Mouse (Mus musculus): ENCODE data around the gene Amotl1. TPM values are rescaled to one million over a fixed set of nuclear protein-coding genes. Genes with fewer than 3 reads are reported as not detected.

The Amotl1 gene
- polyA plus RNA-seq, 1 experiment from 2014 or later = 29.6 TPM

DNA sequence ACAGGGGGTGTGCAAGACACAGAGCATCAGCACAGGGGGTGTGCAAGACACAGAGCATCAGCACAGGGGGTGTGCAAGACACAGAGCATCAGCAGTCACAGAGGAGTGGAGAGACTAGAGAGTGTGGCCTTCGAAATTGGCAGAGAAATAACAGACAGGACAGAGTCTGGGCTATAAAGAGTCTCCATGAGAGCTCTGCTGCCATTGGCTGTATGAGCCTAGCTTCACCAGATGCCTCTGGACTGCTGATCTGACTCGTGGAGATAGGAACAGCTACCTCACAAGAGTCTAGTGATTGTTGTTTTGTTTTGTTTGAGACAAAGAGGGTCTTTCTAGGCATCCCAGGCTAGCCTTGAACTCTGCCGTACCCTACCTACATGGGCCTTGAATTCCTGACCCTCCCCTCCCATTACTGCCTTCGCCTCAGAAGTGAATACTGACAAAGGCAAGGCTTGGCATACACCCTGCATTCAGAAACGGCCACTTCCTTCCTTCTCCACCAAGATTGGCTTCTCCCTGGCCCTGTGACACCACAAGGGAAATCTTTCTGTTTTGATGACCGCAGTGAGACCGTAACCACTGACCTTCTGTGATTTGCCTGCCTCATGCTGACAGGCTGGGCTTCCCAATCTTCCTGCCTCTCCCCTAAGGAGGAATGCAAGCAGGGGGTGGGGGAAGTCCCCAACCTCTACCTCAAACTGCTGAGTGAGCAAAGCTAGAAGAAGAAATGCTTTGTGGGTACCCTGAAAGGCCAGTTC is 3.4 kb downstream of the Amotl1 start:
- H3K4me1 ChIP-seq (ENCODE audit: insufficient read depth) = peaks cover 10% of the 10 kb centered on the region
- H3K27me3 ChIP-seq (ENCODE audit: insufficient read depth, low read length) = no peaks in the 10 kb centered on the region
- no peak overlapping the region for H3K9ac ChIP-seq
- no peaks in the 10 kb centered on the region for H3K9me3 ChIP-seq (ENCODE audit: low read depth, low read length)
- H3K4me2 ChIP-seq = no peak overlapping the region
- TF ChIP-seq CTCF (IDR thresholded peaks at IDR 0.05; ENCODE audit: low read depth) = no peak
- WGBS = 38% methylated on average over 7 of the region's 7 CpGs
- no peak overlapping the region for H3K4me3 ChIP-seq (ENCODE audit: low read depth, low read length)
- DNase-seq (peak; percentile 57), ATAC-seq (ENCODE audit: insufficient read depth) (peak; percentile 46; the same call in 1 of the 2 replicates)
- H3K36me3 ChIP-seq (ENCODE audit: insufficient read depth) = no peaks in the 10 kb centered on the region
- peak overlapping the region; percentile 69 for H3K27ac ChIP-seq (ENCODE audit: low read depth)

DNA sequence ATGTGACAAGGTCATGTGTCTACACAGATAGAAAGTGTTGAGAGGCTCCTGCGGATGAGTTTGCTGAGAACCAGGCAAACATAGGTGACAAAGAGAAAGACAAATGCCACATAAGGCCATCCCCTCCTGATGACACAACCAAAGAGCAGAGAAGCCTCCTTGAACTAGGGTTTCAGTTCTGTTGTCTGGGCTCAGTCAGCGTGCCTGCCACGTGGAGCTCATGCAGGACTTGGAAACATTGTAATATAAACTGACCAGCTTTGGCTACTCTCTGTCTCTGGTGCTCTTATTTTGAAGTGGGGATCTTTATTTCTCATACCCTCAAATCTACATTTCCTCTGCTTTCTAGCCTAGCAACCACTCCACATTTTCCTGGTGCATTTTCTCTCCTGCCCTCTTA is 8.6 kb downstream of the Amotl1 start:
- Histone ChIP-seq H3K4me3 (ENCODE audit: low read depth, low read length) (no peak overlapping the region), H3K9me3 (ENCODE audit: low read depth, low read length) (no peaks in the 10 kb centered on the region), H3K36me3 (ENCODE audit: insufficient read depth) (no peaks in the 10 kb centered on the region), H3K27me3 (ENCODE audit: insufficient read depth, low read length) (no peaks in the 10 kb centered on the region), H3K9ac (no peak overlapping the region), H3K4me2 (no peak overlapping the region), H3K27ac (ENCODE audit: low read depth) (no peak overlapping the region), H3K4me1 (ENCODE audit: insufficient read depth) (no peaks in the 10 kb centered on the region)
- 29% methylated on average over 3 of the region's 3 CpGs for WGBS
- TF ChIP-seq CTCF (IDR thresholded peaks at IDR 0.05; ENCODE audit: low read depth) = no peak
- ATAC-seq (ENCODE audit: insufficient read depth) (no peak), DNase-seq (peak; percentile 33)

DNA sequence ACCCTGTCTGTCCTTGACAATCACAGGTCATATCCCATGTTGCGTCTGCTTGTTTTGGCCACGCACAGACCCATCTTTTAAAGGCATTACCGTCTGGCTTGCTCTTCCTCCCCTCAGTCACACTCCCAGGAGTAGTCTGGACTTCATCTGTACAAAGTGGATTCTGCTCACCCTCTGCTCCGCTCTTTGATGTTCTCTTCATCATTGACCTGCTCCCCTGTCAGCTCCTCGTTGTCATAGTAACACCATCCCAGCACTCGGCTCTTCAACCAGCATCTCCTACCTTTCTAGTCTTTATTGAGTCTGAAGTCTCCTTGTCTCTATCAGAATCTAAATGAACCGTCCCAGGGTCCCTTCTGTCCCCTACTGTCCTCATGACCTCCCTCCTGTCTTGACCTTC is 9.3 kb downstream of the Amotl1 start:
- Histone ChIP-seq H3K4me2 (no peak overlapping the region), H3K36me3 (ENCODE audit: insufficient read depth) (no peaks in the 10 kb centered on the region), H3K27me3 (ENCODE audit: insufficient read depth, low read length) (no peaks in the 10 kb centered on the region), H3K9ac (no peak overlapping the region), H3K27ac (ENCODE audit: low read depth) (no peak overlapping the region), H3K4me1 (ENCODE audit: insufficient read depth) (no peaks in the 10 kb centered on the region), H3K4me3 (ENCODE audit: low read depth, low read length) (no peak overlapping the region), H3K9me3 (ENCODE audit: low read depth, low read length) (no peaks in the 10 kb centered on the region)
- no peak for DNase-seq
- ATAC-seq (ENCODE audit: insufficient read depth) = no peak
- TF ChIP-seq CTCF (IDR thresholded peaks at IDR 0.05; ENCODE audit: low read depth) = no peak
- WGBS = 77% methylated on average over 7 of the region's 7 CpGs

DNA sequence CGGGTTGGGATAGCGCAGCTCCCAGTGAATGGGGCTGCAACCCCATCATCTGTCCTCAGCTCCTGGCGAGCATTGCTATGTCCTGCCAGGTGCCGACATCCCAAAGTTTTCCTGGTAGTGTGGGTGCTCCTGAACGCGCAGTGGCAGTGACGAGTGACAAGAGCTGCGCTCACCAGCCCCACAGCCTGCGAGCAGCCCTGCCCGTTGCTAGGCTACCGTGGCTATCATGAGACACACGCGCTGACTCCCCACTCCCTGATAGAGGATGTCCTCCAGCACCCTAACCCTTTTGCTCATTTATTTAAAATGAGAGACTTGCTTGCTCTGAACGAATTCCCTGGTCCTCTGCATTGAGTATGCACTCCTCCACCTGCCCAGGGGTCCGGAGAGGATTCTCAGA is 10.7 kb downstream of the Amotl1 start:
- Histone ChIP-seq H3K27me3 (ENCODE audit: insufficient read depth, low read length) (no peaks in the 10 kb centered on the region), H3K9ac (no peak overlapping the region), H3K4me3 (ENCODE audit: low read depth, low read length) (no peak overlapping the region), H3K4me2 (no peak overlapping the region), H3K9me3 (ENCODE audit: low read depth, low read length) (no peaks in the 10 kb centered on the region), H3K36me3 (ENCODE audit: insufficient read depth) (no peaks in the 10 kb centered on the region), H3K4me1 (ENCODE audit: insufficient read depth) (no peaks in the 10 kb centered on the region), H3K27ac (ENCODE audit: low read depth) (no peak overlapping the region)
- no peak for DNase-seq
- 13% methylated on average over 15 of the region's 15 CpGs for WGBS
- no peak for TF ChIP-seq CTCF (IDR thresholded peaks at IDR 0.05; ENCODE audit: low read depth)
- ATAC-seq (ENCODE audit: insufficient read depth) = no peak

DNA sequence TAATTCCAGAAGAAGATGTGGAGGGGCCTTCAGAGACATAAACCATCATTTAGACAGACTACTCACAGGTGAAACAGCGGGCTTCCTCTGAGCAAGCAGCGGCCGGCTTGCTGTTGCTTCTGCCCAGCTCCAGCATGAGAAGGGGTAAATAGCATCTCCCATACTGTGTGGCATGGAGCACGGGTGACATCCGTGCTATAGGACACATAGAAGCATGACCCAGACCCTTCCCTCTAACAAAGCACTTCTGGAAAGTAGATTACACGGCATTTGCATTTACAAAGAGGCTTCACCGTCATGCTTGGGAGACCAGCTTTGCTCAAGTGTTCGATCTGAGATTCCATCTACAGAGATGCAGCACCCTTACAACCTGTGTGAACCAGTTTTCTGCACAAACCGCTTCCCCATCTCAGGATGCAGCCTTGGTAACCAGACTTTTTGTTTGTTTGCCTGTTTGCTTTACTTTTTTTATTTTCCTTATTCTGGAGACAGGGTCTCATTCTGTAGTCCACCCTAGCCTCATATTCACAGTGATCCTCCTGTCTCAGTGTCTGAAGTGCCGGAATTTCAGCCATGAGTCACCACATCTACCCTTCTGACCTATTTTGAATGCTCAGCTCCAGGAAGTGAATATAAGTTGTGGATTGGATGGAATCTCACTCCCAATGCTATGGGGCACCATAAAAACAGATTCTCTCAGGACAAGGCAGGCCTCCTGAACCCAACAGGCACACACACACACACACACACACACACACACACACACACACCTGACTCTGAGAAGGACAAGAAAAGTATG is 12.3 kb downstream of the Amotl1 start:
- Histone ChIP-seq H3K9me3 (ENCODE audit: low read depth, low read length) (no peaks in the 10 kb centered on the region), H3K4me3 (ENCODE audit: low read depth, low read length) (no peak overlapping the region), H3K27ac (ENCODE audit: low read depth) (no peak overlapping the region), H3K4me2 (no peak overlapping the region), H3K27me3 (ENCODE audit: insufficient read depth, low read length) (no peaks in the 10 kb centered on the region), H3K4me1 (ENCODE audit: insufficient read depth) (no peaks in the 10 kb centered on the region), H3K36me3 (ENCODE audit: insufficient read depth) (no peaks in the 10 kb centered on the region), H3K9ac (no peak overlapping the region)
- ATAC-seq (ENCODE audit: insufficient read depth) (no peak), DNase-seq (no peak)
- WGBS = 68% methylated on average over 10 of the region's 10 CpGs
- TF ChIP-seq CTCF (IDR thresholded peaks at IDR 0.05; ENCODE audit: low read depth) = no peak

DNA sequence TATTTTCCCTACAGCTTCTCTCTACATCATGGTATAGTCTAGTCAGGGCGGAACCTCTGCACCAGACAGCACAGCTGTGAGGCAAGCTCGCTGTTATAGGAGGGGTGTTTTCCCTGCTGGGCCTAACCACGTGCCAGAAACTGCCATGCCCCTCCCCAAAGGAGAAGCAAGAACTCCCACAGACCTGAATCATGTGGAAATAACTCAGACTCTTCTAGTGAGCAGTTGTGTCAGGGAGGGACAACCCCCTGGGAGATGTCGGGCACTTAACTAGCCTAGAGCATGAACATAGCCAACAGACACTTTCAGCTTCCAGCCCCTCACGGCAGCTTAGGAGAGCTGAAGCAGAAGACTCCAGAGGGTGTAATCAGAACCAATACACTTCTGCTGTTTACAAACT is 13.1 kb downstream of the Amotl1 start:
- no peaks in the 10 kb centered on the region for H3K9me3 ChIP-seq (ENCODE audit: low read depth, low read length)
- H3K27me3 ChIP-seq (ENCODE audit: insufficient read depth, low read length) = no peaks in the 10 kb centered on the region
- ATAC-seq (ENCODE audit: insufficient read depth) (peak; percentile 41; the same call in 1 of the 2 replicates), DNase-seq (no peak)
- no peak overlapping the region for H3K27ac ChIP-seq (ENCODE audit: low read depth)
- no peak overlapping the region for H3K9ac ChIP-seq
- 32% methylated on average over 5 of the region's 5 CpGs for WGBS
- no peaks in the 10 kb centered on the region for H3K4me1 ChIP-seq (ENCODE audit: insufficient read depth)
- H3K36me3 ChIP-seq (ENCODE audit: insufficient read depth) = no peaks in the 10 kb centered on the region
- no peak overlapping the region for H3K4me2 ChIP-seq
- no peak for TF ChIP-seq CTCF (IDR thresholded peaks at IDR 0.05; ENCODE audit: low read depth)
- no peak overlapping the region for H3K4me3 ChIP-seq (ENCODE audit: low read depth, low read length)

DNA sequence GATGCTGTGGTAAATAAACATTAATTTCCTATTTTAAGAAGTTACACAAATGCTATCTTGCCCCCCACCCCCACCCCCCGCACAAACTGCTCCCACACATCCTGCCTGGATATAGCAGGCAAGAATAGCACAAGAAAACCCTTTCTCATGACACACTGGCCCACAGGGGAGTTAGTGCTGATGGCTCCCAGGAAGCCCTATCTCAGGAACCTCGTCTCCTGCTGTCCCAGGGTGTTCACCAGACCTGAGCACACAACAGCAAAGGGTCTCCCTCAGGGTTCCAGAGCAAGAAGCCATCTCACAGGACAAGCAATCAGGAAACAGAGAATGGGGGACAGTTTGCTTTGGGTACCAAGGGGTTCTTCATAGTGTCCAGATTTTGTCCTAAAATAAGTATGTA is 17.3 kb downstream of the Amotl1 start:
- no peaks in the 10 kb centered on the region for H3K9me3 ChIP-seq (ENCODE audit: low read depth, low read length)
- no peak for DNase-seq
- no peak for ATAC-seq (ENCODE audit: insufficient read depth)
- no peak overlapping the region for H3K4me3 ChIP-seq (ENCODE audit: low read depth, low read length)
- TF ChIP-seq CTCF (IDR thresholded peaks at IDR 0.05; ENCODE audit: low read depth) = no peak
- H3K9ac ChIP-seq = no peak overlapping the region
- no peak overlapping the region for H3K27ac ChIP-seq (ENCODE audit: low read depth)
- H3K36me3 ChIP-seq (ENCODE audit: insufficient read depth) = no peaks in the 10 kb centered on the region
- H3K4me2 ChIP-seq = no peak overlapping the region
- H3K4me1 ChIP-seq (ENCODE audit: insufficient read depth) = peaks cover 7% of the 10 kb centered on the region
- WGBS = 59% methylated on average over 2 of the region's 2 CpGs
- H3K27me3 ChIP-seq (ENCODE audit: insufficient read depth, low read length) = no peaks in the 10 kb centered on the region
